Mouse (Mus musculus) heart, embryonic 16.5 days (tissue): ENCODE data around the gene Chrna9. TPM values are rescaled to one million over a fixed set of nuclear protein-coding genes. Genes with fewer than 3 reads are reported as not detected.
A peak's percentile ranks its signal among the peaks of the same experiment; 100 is the strongest.
"Not testable (repeated sequence)": the region's sequence is repeated elsewhere in the genome, so short reads cannot be mapped to it uniquely, and the experiment has no call there.

Source experiments
- ATAC-seq: fragments of 200-750 bp; cut with Nextera tagmentation; replicated peaks from 2 replicates; pipeline ENCODE4 v1.8.0; 2017; ENCODE audit warnings: moderate number of reproducible peaks; ENCODE audit not compliant: insufficient read depth, low FRiP score; ENCODE audit errors: extremely low read depth
- H3K27ac ChIP-seq: fragments of 300-500 bp; sonication (generic); 2 replicates; pipeline ENCODE4 v1.5.1; 2014; ENCODE audit warnings: mild to moderate bottlenecking, low read length, control low read depth, moderate library complexity
- H3K27me3 ChIP-seq: fragments of 300-500 bp; sonication (generic); 2 replicates; pipeline ENCODE4 v1.6.1; 2014; ENCODE audit warnings: low read length, mixed read lengths; ENCODE audit not compliant: control insufficient read depth, insufficient read depth
- H3K36me3 ChIP-seq: fragments of 300-500 bp; sonication (generic); 2 replicates; pipeline ENCODE4 v1.6.1; 2014; ENCODE audit not compliant: control insufficient read depth, insufficient read depth
- H3K4me1 ChIP-seq: fragments of 300-500 bp; sonication (generic); 2 replicates; pipeline ENCODE4 v1.6.1; 2014; ENCODE audit warnings: low read length, mixed read lengths; ENCODE audit not compliant: control insufficient read depth, insufficient read depth
- H3K4me2 ChIP-seq: fragments of 300-500 bp; sonication (generic); 2 replicates; pipeline ENCODE4 v1.6.1; 2014; ENCODE audit warnings: low read depth, mild to moderate bottlenecking, control low read depth, low read length
- H3K4me3 ChIP-seq: fragments of 300-500 bp; sonication (generic); 2 replicates; pipeline ENCODE4 v1.5.1; 2014; ENCODE audit warnings: mild to moderate bottlenecking, control low read depth, low read length
- H3K9ac ChIP-seq: fragments of 300-500 bp; sonication (generic); 2 replicates; pipeline ENCODE4 v1.6.1; 2014; ENCODE audit warnings: low read length, control low read depth
- H3K9me3 ChIP-seq: fragments of 300-500 bp; sonication (generic); replicated peaks from 2 replicates; pipeline ENCODE4 v1.6.1; 2016; ENCODE audit warnings: low read length; ENCODE audit not compliant: control insufficient read depth
- WGBS: fragments of 180-500 bp; shearing (Covaris S2); extraction: QIAGEN DNeasy Blood & Tissue Kit; methylation state at CpG from one replicate; pipeline ENCODE4 v1.1.7; 2014; 5-methylcytosine and 5-hydroxymethylcytosine counted together
- polyA plus RNA-seq: library from polyadenylated mRNA; unstranded; fragments of >200 nt; fragmentation: Nextera tagmentation; extraction: Ambion mirVana; gene quantifications from 2 replicates; pipeline ENCODE4 v1.2.1, GENCODE M21; 2015

The Chrna9 gene
- polyA plus RNA-seq, 1 experiment from 2014 or later: 7.6 TPM

GRCm38 (mm10) chr5:65987004-65987403 is 52.3 kb downstream of the Chrna9 start:
- not testable (repeated sequence) for H3K4me3 ChIP-seq, H3K4me2 ChIP-seq, H3K27me3 ChIP-seq, H3K4me1 ChIP-seq, H3K27ac ChIP-seq, H3K36me3 ChIP-seq, ATAC-seq, H3K9ac ChIP-seq, H3K9me3 ChIP-seq
- 73% methylated on average over 3 of the region's 3 CpGs for WGBS

- no peak for ATAC-seq
- 82% methylated on average over 2 of the region's 2 CpGs for WGBS
- no peaks in the 10 kb centered on the region for H3K27me3 ChIP-seq
- no peak overlapping the region for H3K27ac ChIP-seq
- no peak overlapping the region for H3K4me3 ChIP-seq
- no peaks in the 10 kb centered on the region for H3K4me1 ChIP-seq
- H3K9ac ChIP-seq: no peak overlapping the region
- H3K4me2 ChIP-seq: no peak overlapping the region
- no peaks in the 10 kb centered on the region for H3K9me3 ChIP-seq
- H3K36me3 ChIP-seq: no peaks in the 10 kb centered on the region
Observed at GRCm38 (mm10) chr5:65991191-65991590, 56.5 kb downstream of the Chrna9 start.

GRCm38 (mm10) chr5:65994643-65995042 is 59.9 kb downstream of the Chrna9 start:
- Histone ChIP-seq H3K4me3 (no peak overlapping the region), H3K27ac (no peak overlapping the region), H3K4me1 (no peaks in the 10 kb centered on the region), H3K36me3 (no peaks in the 10 kb centered on the region), H3K27me3 (no peaks in the 10 kb centered on the region), H3K9ac (no peak overlapping the region), H3K4me2 (no peak overlapping the region), H3K9me3 (no peaks in the 10 kb centered on the region)
- ATAC-seq: no peak
- WGBS: 78% methylated on average over 6 of the region's 6 CpGs

GRCm38 (mm10) chr5:65997813-65998212 is 63.1 kb downstream of the Chrna9 start:
- Histone ChIP-seq H3K4me2 (no peak overlapping the region), H3K9me3 (no peaks in the 10 kb centered on the region), H3K9ac (no peak overlapping the region)

GRCm38 (mm10) chr5:65999106-65999505 is 64.4 kb downstream of the Chrna9 start:
- no peaks in the 10 kb centered on the region for H3K36me3 ChIP-seq
- H3K27ac ChIP-seq: no peak overlapping the region
- H3K4me1 ChIP-seq: no peaks in the 10 kb centered on the region
- H3K4me2 ChIP-seq: no peak overlapping the region
- no peaks in the 10 kb centered on the region for H3K9me3 ChIP-seq
- no peak overlapping the region for H3K9ac ChIP-seq
- ATAC-seq: no peak
- no peak overlapping the region for H3K4me3 ChIP-seq
- no peaks in the 10 kb centered on the region for H3K27me3 ChIP-seq
- 81% methylated on average over 7 of the region's 7 CpGs for WGBS

More at GRCm38 (mm10) chr5:65997813-65998212, 63.1 kb downstream of the Chrna9 start:
- Histone ChIP-seq H3K36me3 (no peaks in the 10 kb centered on the region), H3K4me1 (no peaks in the 10 kb centered on the region), H3K4me3 (no peak overlapping the region), H3K27ac (no peak overlapping the region), H3K27me3 (no peaks in the 10 kb centered on the region)
- no peak for ATAC-seq

GRCm38 (mm10) chr5:66000074-66000473 is 65.4 kb downstream of the Chrna9 start:
- H3K27me3 ChIP-seq: no peaks in the 10 kb centered on the region
- no peak overlapping the region for H3K4me3 ChIP-seq
- 0 out of 2 replicates have a peak, but pooled peaks have one; percentile 6 for ATAC-seq
- no peaks in the 10 kb centered on the region for H3K4me1 ChIP-seq
- no peak overlapping the region for H3K27ac ChIP-seq
- no peak overlapping the region for H3K9ac ChIP-seq
- no peaks in the 10 kb centered on the region for H3K9me3 ChIP-seq
- WGBS: 77% methylated on average over 7 of the region's 7 CpGs
- no peaks in the 10 kb centered on the region for H3K36me3 ChIP-seq
- no peak overlapping the region for H3K4me2 ChIP-seq

GRCm38 (mm10) chr5:66000567-66001125 is 65.9 kb downstream of the Chrna9 start:
- Histone ChIP-seq H3K27me3 (no peaks in the 10 kb centered on the region), H3K36me3 (no peaks in the 10 kb centered on the region), H3K27ac (peak overlapping the region; percentile 23; the same call in 1 of the 2 replicates), H3K4me1 (no peaks in the 10 kb centered on the region), H3K4me2 (no peak overlapping the region), H3K9ac (no peak overlapping the region), H3K4me3 (no peak overlapping the region), H3K9me3 (no peaks in the 10 kb centered on the region)
- 50% methylated on average over 6 of the region's 6 CpGs for WGBS
- ATAC-seq: peak; percentile 60; the same call in 1 of the 2 replicates

- Histone ChIP-seq H3K27me3 (no peaks in the 10 kb centered on the region), H3K4me3 (no peak overlapping the region), H3K27ac (peak overlapping the region; percentile 23; the same call in 1 of the 2 replicates), H3K4me1 (no peaks in the 10 kb centered on the region), H3K4me2 (no peak overlapping the region), H3K9ac (no peak overlapping the region), H3K36me3 (no peaks in the 10 kb centered on the region), H3K9me3 (no peaks in the 10 kb centered on the region)
- ATAC-seq: no peak
- 76% methylated on average over 5 of the region's 5 CpGs for WGBS
Observed at GRCm38 (mm10) chr5:66001232-66001631, 66.5 kb downstream of the Chrna9 start.

GRCm38 (mm10) chr5:66004134-66004925 is 69.6 kb downstream of the Chrna9 start, which contains the start of gene 9130230L23Rik:
Gene 9130230L23Rik (minus strand): TSS chr5:66004285.
- no peak for ATAC-seq
- Histone ChIP-seq H3K4me1 (no peaks in the 10 kb centered on the region), H3K27me3 (no peaks in the 10 kb centered on the region), H3K36me3 (no peaks in the 10 kb centered on the region), H3K4me2 (no peak within 1 kb of the TSS; the same call in 1 of the 2 replicates), H3K4me3 (no peak within 1 kb of the TSS), H3K9ac (no peak within 1 kb of the TSS), H3K27ac (no peak within 1 kb of the TSS), H3K9me3 (no peaks in the 10 kb centered on the region)
- 39% methylated on average over 14 of the region's 14 CpGs for WGBS
